Mouse (Mus musculus) adrenal gland, postnatal 14 days (tissue): Measurements from ENCODE around the gene Pgbd5. TPM values are rescaled to one million over a fixed set of nuclear protein-coding genes. Genes with fewer than 3 reads are reported as not detected.

Source experiments
- DNase-seq: peaks from one replicate; pipeline ENCODE4 v3.0.0; 2021; ENCODE audit warnings: mixed read lengths
- total RNA-seq: library from RNA; stranded (reverse); gene quantifications from 2 replicates; pipeline ENCODE4 v1.2.3, GENCODE M21; 2021

The Pgbd5 gene
- total RNA-seq, 1 experiment from 2014 or later = 5.9 TPM

DNA sequence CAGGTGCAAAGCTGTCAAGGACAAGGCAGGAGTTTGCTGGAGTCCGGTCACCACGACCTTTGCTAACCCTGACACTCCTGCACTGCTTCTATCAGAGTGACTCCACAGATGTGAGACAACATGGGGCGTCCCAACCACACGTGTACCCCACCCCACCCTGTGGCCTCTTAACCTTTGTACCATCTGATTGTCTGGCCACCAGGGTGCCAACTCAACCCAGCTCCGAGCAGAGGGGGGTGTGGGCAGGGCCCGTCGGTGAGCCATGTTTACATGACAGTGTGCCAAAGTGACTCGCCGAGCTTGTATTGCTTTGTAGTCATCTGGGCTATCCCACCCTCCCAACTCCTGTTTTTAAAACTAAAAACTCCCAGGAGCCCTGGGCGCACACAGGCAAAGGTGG, 94.4 kb downstream of the Pgbd5 start:
- DNase-seq = peak; percentile 19

- no peak for DNase-seq
These were observed 95.5 kb downstream of the Pgbd5 start for GRCm38 (mm10) chr8:124343991-124344390.

GRCm38 (mm10) chr8:124343151-124343550, 96.3 kb downstream of the Pgbd5 start:
- no peak for DNase-seq

- DNase-seq = no peak
These were observed 98.9 kb downstream of the Pgbd5 start for GRCm38 (mm10) chr8:124340360-124341068.

- DNase-seq = no peak
These were observed 99.7 kb downstream of the Pgbd5 start for GRCm38 (mm10) chr8:124339742-124340141.

DNA sequence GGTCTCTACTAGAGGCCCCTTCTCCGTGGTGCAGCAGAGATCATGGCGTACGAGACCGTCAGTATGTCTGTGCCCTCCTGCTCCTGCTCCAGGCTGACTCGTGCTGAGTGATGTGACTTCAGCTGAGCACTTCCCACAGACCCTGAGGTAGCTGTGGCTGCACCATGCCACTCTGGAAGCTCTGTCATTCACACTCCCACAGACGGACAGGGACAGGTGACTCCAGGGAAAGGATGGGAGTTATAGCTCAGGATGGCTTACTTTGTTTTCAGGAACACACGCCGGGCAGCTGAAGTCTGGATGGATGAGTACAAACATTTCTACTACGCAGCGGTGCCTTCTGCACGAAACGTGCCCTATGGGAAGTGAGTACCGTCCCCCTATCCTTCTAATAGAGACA, 103.2 kb downstream of the Pgbd5 start:
- DNase-seq = no peak

DNA sequence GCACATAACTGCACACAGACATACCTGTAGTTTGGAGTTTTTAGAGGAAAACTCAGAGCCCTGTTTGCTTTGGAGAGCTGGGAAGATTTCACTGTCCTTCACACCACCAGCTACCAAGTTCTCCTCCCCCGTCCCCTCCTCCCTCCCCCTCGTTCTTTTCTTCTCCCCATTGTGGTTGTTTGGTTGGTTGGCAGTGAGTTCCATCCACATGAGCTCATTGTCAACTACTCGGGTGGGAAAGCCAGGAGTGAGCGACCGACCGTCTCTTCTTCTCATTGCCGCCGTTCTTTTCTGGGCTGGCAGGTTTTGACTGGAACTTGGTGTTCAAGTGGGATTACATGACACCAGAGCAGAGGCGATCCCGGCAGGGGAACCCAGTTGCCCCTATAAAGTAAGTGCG, 107.8 kb downstream of the Pgbd5 start:
- no peak for DNase-seq

GRCm38 (mm10) chr8:124331094-124331493, 108.4 kb downstream of the Pgbd5 start:
- DNase-seq = peak; percentile 53

GRCm38 (mm10) chr8:124330433-124330832, 109.0 kb downstream of the Pgbd5 start:
- DNase-seq = peak; percentile 38

GRCm38 (mm10) chr8:124329690-124330089, 109.8 kb downstream of the Pgbd5 start:
- DNase-seq = no peak

- no peak for DNase-seq
These were observed 111.2 kb downstream of the Pgbd5 start for GRCm38 (mm10) chr8:124328259-124328658.

DNA sequence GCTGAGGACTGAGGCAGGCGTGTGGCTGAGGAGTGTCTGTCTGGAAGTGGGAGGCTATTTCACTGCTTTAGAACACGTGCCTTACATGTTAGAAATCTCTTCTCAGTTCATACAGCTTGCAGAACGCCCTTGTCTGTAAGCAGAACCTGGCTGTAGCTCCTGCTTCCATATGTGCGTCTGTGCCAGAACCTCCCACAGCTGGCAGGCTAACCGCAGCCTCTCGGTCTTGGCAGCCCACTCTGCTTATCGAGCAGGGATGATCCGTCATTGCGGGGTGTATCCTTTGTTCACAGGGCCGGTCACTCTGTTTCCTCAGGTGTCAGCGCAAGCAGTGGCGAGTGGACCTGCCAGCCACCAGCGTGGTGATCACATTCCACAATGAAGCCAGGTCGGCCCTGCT, 116.1 kb downstream of the Pgbd5 start:
- no peak for DNase-seq

- no peak for DNase-seq
These were observed 118.1 kb downstream of the Pgbd5 start for GRCm38 (mm10) chr8:124321227-124321840.

- DNase-seq = no peak
These were observed 120.2 kb downstream of the Pgbd5 start for GRCm38 (mm10) chr8:124319316-124319652.

Other genes with a start within 250 kb of the Pgbd5 start
- 45.4 and 57.5 TPM in 2 replicates for gene Galnt2, start 208.3 kb downstream of the Pgbd5 start, total RNA-seq
- 40.4 and 40.9 TPM in 2 replicates for gene Cog2, start 81.1 kb upstream of the Pgbd5 start, total RNA-seq
- 14.3 and 172 TPM in 2 replicates for gene Agt, start 130.0 kb upstream of the Pgbd5 start, total RNA-seq
- 0.26 TPM in 1 of 2 replicates, not detected in the other for gene Capn9, start 136.5 kb upstream of the Pgbd5 start, total RNA-seq
- 38.6 and 39.1 TPM in 2 replicates for gene 2310022B05Rik, start 223.7 kb upstream of the Pgbd5 start, total RNA-seq